Mouse (Mus musculus) thymus, adult 2 months (tissue): ENCODE measurements around the gene Phlpp1.

ENCODE experiments used
- CTCF ChIP-seq: fragments of 200-500 bp; IDR thresholded peaks from 2 replicates; pipeline ENCODE4 v1.5.1; 2012; ENCODE audit warnings: mild to moderate bottlenecking, control low read depth, low read length, moderate library complexity, borderline replicate concordance; ENCODE audit not compliant: control insufficient read depth, poor library complexity, insufficient read depth; ENCODE audit errors: extremely low read depth
- POLR2A ChIP-seq: fragments of 200-500 bp; IDR thresholded peaks from 2 replicates; pipeline ENCODE4 v1.6.1; 2012; ENCODE audit warnings: mild to moderate bottlenecking, low read length, control low read depth, moderate library complexity; ENCODE audit not compliant: control insufficient read depth, poor library complexity, insufficient read depth; ENCODE audit errors: extremely low read depth

GRCm38 (mm10) chr1:106191885-106192284 lies 20.3 kb downstream of the Phlpp1 start:
- TF ChIP-seq CTCF: no peak
- TF ChIP-seq POLR2A: no peak
